Mouse (Mus musculus) small intestine, adult 2 months (tissue): ENCODE results near the gene Smim1.

ENCODE experiments used
- CTCF ChIP-seq: fragments of 200-500 bp; IDR thresholded peaks from 2 replicates; pipeline ENCODE4 v1.5.1; 2012; ENCODE audit warnings: low read depth, mild to moderate bottlenecking, control low read depth, inconsistent platforms, low read length, moderate library complexity, mixed read lengths; ENCODE audit not compliant: insufficient replicate concordance, insufficient read length; ENCODE audit errors: extremely low read depth
- POLR2A ChIP-seq: fragments of 200-500 bp; IDR thresholded peaks from 2 replicates; pipeline ENCODE4 v1.6.1; 2012; ENCODE audit warnings: low read depth, mild to moderate bottlenecking, control low read depth, inconsistent platforms, low read length, moderate library complexity

GRCm38 (mm10) chr4:154010907-154011645 is 15.0 kb downstream of the Smim1 start:
- TF ChIP-seq CTCF (no peak), POLR2A (no peak)
